Comparison of ENCODE assay signal across 18 mouse cellular contexts in genomic region chr16:94464067-94464466, GRCm38 (mm10).
"Had no signal": no experiment of that assay in that cellular context is flagged by ENCODE, and none has a peak within 500 bp of the region (broad histone marks: within the 10 kb centered on the region; RNA-seq: fewer than 3 reads in every experiment).

No protein-coding gene starts in this region.

- H3K4me2 ChIP-seq: liver, embryonic 12.5 days; lung, embryonic 14.5 days; midbrain, embryonic 12.5 days; neural tube, embryonic 13.5 days; neural tube, embryonic 15.5 days; stomach, embryonic 15.5 days had no signal

- H3K9me3 ChIP-seq: liver, embryonic 12.5 days; midbrain, embryonic 10.5 days; midbrain, embryonic 12.5 days; neural tube, embryonic 13.5 days; neural tube, embryonic 15.5 days; stomach, embryonic 15.5 days had no signal

- H3K9ac ChIP-seq: liver, embryonic 12.5 days; liver, embryonic 14.5 days; lung, embryonic 14.5 days; midbrain, embryonic 12.5 days; neural tube, embryonic 13.5 days; neural tube, embryonic 15.5 days; stomach, embryonic 15.5 days had no signal

- ATAC-seq: liver, embryonic 12.5 days; midbrain, embryonic 16.5 days had no signal

- H3K4me3 ChIP-seq: liver, embryonic 12.5 days; midbrain, embryonic 10.5 days; midbrain, embryonic 12.5 days; myocyte; neural tube, embryonic 13.5 days; neural tube, embryonic 15.5 days; stomach, embryonic 15.5 days had no signal

- H3K27ac ChIP-seq: liver, embryonic 12.5 days; liver, embryonic 14.5 days; midbrain, embryonic 10.5 days; midbrain, embryonic 12.5 days; neural tube, embryonic 13.5 days; neural tube, embryonic 15.5 days; stomach, embryonic 15.5 days; stomach, postnatal 0 days had no signal

- DNase-seq: lung, adult 18-20 months; lung, embryonic 14.5 days; lung, postnatal 10 days; lung, postnatal 4 days; right cerebral cortex, postnatal 14 days; thymus, adult 2 months; thymus, postnatal 25 days; thymus, postnatal 4 days had no signal

- H3K27me3 ChIP-seq: liver, embryonic 12.5 days; midbrain, embryonic 12.5 days; neural tube, embryonic 13.5 days; neural tube, embryonic 15.5 days; stomach, embryonic 15.5 days had no signal

- H3K4me1 ChIP-seq: liver, embryonic 12.5 days; midbrain, embryonic 10.5 days; midbrain, embryonic 12.5 days; neural tube, embryonic 13.5 days; neural tube, embryonic 15.5 days; stomach, embryonic 15.5 days had no signal
